Mouse (Mus musculus) hindbrain, embryonic 10.5 days (tissue): ENCODE measurements at regions not wholly inside any gene's neighbourhood (a gene's known extent, or its start where the extent isn't known, plus 50 kb on each side); places are given as distances from the start of the nearest gene placed in this dataset.
"Not testable (repeated sequence)": the region's sequence is repeated elsewhere in the genome, so short reads cannot be mapped to it uniquely, and the experiment has no call there.

Source experiments
- DNase-seq: peaks from one replicate; pipeline ENCODE4 v3.0.0-alpha.2; 2017; ENCODE audit warnings: low spot score
- H3K27ac ChIP-seq: fragments of 300-500 bp; sonication (generic); 2 replicates; pipeline ENCODE4 v1.5.1; 2016; ENCODE audit warnings: mild to moderate bottlenecking, moderate library complexity
- H3K27me3 ChIP-seq: fragments of 300-500 bp; sonication (generic); 2 replicates; pipeline ENCODE4 v1.6.1; 2016; ENCODE audit warnings: mild to moderate bottlenecking; ENCODE audit not compliant: poor library complexity, insufficient read depth, severe bottlenecking
- H3K36me3 ChIP-seq: fragments of 300-500 bp; sonication (generic); 2 replicates; pipeline ENCODE4 v1.6.1; 2016; ENCODE audit warnings: mild to moderate bottlenecking, moderate library complexity
- H3K4me1 ChIP-seq: fragments of 300-500 bp; sonication (generic); replicated peaks from 2 replicates; pipeline ENCODE4 v1.6.1; 2016; ENCODE audit warnings: mild to moderate bottlenecking
- H3K4me3 ChIP-seq: fragments of 300-500 bp; sonication (generic); 2 replicates; pipeline ENCODE4 v1.5.1; 2016; ENCODE audit warnings: mild to moderate bottlenecking, moderate library complexity
- H3K9me3 ChIP-seq: fragments of 300-500 bp; sonication (generic); 2 replicates; pipeline ENCODE4 v1.6.1; 2016; ENCODE audit warnings: mild to moderate bottlenecking, moderate library complexity
- WGBS: fragments of 180-500 bp; shearing (Covaris S2); methylation state at CpG from one replicate; pipeline ENCODE4 v1.1.7; 2016; 5-methylcytosine and 5-hydroxymethylcytosine counted together

- H3K4me3 ChIP-seq, H3K9me3 ChIP-seq, H3K27me3 ChIP-seq, H3K36me3 ChIP-seq, H3K4me1 ChIP-seq, H3K27ac ChIP-seq, DNase-seq: not testable (repeated sequence)
- WGBS, result no CpG with 5 or more reads among the region's 1 CpGs
Observed at GRCm38 (mm10) chr14:53356783-53357182, 861.2 kb upstream of the Olfr1507 start.

DNA sequence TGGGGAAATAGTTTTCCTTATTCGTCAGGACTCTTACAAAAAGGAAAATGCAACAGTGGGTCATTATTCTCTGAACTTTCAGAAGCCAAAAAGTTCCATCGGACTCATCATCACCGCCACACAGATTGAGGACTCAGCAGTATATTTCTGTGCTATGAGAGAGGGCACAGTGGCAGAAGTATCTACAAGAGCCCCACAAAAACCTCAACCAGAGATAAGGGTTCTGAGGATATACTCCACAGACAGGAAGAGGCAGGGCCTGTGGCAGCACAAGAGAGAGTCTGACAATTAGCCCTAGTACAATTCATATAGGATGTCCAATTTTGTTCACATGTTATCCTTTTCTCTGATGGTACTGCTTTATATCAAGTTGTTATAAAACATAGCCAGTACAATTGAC, 855.9 kb upstream of the Olfr1507 start:
- H3K4me1 ChIP-seq, H3K36me3 ChIP-seq, H3K27ac ChIP-seq, H3K4me3 ChIP-seq, H3K9me3 ChIP-seq, H3K27me3 ChIP-seq, DNase-seq: not testable (repeated sequence)
- WGBS, result 88% methylated on average over 3 of the region's 3 CpGs

DNA sequence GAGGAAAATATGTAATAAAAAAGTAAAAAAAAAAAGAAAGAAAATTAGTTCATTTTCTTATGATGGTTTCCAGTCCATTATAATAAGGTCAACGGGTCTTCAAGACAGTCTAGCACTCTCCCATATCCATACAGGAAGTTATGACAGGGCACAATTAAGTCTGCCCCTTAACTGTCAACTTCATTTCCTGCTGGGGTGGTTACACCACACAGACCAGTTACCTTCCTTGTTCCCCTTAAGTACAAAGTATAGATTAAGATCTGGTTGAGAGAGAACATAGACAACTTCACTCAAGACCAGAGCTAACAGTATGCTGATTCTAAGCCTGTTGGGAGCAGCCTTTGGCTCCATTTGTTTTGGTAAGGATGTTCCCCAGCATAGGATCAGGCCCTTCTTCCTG, 855.2 kb upstream of the Olfr1507 start:
- H3K4me3 ChIP-seq, H3K4me1 ChIP-seq, DNase-seq, H3K27ac ChIP-seq, H3K9me3 ChIP-seq, H3K27me3 ChIP-seq, H3K36me3 ChIP-seq: not testable (repeated sequence)
- 94% methylated on average over 1 of the region's 1 CpGs for WGBS

DNA sequence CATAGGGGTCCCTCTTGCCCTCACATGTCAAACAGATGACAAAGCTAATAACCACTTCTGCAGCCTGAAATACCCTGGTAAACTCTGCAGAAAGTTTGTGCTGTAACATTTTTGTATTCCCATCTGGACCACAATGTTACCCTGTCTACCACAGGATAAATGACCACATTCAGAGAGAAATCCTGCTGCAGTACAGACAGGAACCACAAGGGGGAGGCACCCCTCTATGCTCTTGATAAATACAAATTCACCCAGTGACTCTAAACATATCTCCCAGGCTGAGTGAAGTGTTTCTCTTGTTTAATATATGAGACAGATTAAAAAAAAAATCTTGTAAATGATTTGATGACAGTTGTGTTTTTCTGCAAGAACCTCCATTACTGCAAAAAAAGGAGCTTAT, 853.6 kb upstream of the Olfr1507 start:
- H3K9me3 ChIP-seq, H3K4me3 ChIP-seq, H3K4me1 ChIP-seq, H3K27me3 ChIP-seq, H3K27ac ChIP-seq, H3K36me3 ChIP-seq, DNase-seq: not testable (repeated sequence)

GRCm38 (mm10) chr14:53345568-53345967, 850.0 kb upstream of the Olfr1507 start:
- H3K4me3 ChIP-seq, H3K36me3 ChIP-seq, H3K4me1 ChIP-seq, H3K27ac ChIP-seq, H3K27me3 ChIP-seq, H3K9me3 ChIP-seq: not testable (repeated sequence)
- 43% methylated on average over 2 of the region's 2 CpGs for WGBS
- peak; percentile 2 for DNase-seq

GRCm38 (mm10) chr14:53343849-53344248, 848.3 kb upstream of the Olfr1507 start:
- WGBS, result 73% methylated on average over 5 of the region's 5 CpGs
- not testable (repeated sequence) for H3K9me3 ChIP-seq, H3K4me1 ChIP-seq, H3K4me3 ChIP-seq, DNase-seq, H3K36me3 ChIP-seq, H3K27ac ChIP-seq, H3K27me3 ChIP-seq

DNA sequence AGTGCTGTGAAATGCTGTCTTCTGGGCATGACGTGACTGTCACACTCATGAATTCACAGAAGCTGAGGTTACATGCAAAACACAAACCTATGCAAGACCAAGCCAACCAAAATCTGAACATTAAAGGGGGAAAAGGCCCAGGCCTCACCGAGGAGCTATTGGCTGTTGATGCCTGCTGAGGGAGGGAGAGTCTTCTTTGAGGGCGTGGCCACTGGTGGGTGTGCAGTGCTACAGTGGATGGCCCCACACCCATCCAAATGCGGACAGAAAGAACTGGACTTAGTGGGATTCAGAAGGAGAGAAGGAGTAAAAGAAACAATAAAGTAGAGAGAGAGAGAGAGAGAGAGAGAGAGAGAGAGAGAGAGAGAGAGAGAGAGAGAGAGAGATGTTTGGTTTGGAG, 843.6 kb upstream of the Olfr1507 start:
- not testable (repeated sequence) for H3K9me3 ChIP-seq, H3K4me1 ChIP-seq, H3K27me3 ChIP-seq, H3K27ac ChIP-seq, H3K4me3 ChIP-seq, DNase-seq, H3K36me3 ChIP-seq
- 62% methylated on average over 1 of the region's 4 CpGs for WGBS

GRCm38 (mm10) chr14:53337446-53337845, 841.9 kb upstream of the Olfr1507 start:
- H3K27me3 ChIP-seq, H3K4me3 ChIP-seq, H3K4me1 ChIP-seq, DNase-seq, H3K9me3 ChIP-seq, H3K27ac ChIP-seq, H3K36me3 ChIP-seq: not testable (repeated sequence)
- WGBS, result 69% methylated on average over 5 of the region's 8 CpGs

GRCm38 (mm10) chr14:53336705-53337104, 841.2 kb upstream of the Olfr1507 start:
- H3K9me3 ChIP-seq, H3K27ac ChIP-seq, H3K36me3 ChIP-seq, H3K27me3 ChIP-seq, H3K4me1 ChIP-seq, H3K4me3 ChIP-seq, DNase-seq: not testable (repeated sequence)
- 9% methylated on average over 1 of the region's 2 CpGs for WGBS

DNA sequence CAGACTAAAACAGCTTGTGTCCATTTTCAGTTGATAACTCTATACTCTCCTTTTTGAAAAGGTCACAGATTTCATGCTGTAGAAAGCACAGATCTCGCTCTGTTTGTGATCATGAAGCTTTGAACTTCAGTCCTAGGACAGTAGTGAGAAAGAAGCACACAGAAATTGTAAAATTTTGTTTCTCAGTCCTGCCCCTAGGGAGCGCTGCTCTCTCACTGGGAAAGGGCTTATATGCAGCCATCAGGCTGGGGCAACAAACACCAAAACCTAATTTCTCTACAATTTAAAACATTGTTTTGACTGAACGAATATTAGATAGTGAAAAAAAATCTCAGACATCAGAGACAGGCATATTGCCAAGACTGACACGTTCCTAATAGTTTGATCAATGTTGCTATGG, 838.9 kb upstream of the Olfr1507 start:
- H3K27ac ChIP-seq, H3K4me3 ChIP-seq, H3K4me1 ChIP-seq, H3K27me3 ChIP-seq, H3K9me3 ChIP-seq, DNase-seq, H3K36me3 ChIP-seq: not testable (repeated sequence)
- WGBS, result no CpG with 5 or more reads among the region's 4 CpGs

GRCm38 (mm10) chr14:53331153-53331552, 835.6 kb upstream of the Olfr1507 start:
- not testable (repeated sequence) for H3K4me1 ChIP-seq, H3K36me3 ChIP-seq, DNase-seq, H3K9me3 ChIP-seq, H3K4me3 ChIP-seq, H3K27me3 ChIP-seq, H3K27ac ChIP-seq

GRCm38 (mm10) chr14:53324367-53324766, 828.8 kb upstream of the Olfr1507 start:
- not testable (repeated sequence) for H3K27me3 ChIP-seq, H3K4me3 ChIP-seq, DNase-seq, H3K9me3 ChIP-seq, H3K4me1 ChIP-seq, H3K36me3 ChIP-seq, H3K27ac ChIP-seq
- no CpG with 5 or more reads among the region's 7 CpGs for WGBS

DNA sequence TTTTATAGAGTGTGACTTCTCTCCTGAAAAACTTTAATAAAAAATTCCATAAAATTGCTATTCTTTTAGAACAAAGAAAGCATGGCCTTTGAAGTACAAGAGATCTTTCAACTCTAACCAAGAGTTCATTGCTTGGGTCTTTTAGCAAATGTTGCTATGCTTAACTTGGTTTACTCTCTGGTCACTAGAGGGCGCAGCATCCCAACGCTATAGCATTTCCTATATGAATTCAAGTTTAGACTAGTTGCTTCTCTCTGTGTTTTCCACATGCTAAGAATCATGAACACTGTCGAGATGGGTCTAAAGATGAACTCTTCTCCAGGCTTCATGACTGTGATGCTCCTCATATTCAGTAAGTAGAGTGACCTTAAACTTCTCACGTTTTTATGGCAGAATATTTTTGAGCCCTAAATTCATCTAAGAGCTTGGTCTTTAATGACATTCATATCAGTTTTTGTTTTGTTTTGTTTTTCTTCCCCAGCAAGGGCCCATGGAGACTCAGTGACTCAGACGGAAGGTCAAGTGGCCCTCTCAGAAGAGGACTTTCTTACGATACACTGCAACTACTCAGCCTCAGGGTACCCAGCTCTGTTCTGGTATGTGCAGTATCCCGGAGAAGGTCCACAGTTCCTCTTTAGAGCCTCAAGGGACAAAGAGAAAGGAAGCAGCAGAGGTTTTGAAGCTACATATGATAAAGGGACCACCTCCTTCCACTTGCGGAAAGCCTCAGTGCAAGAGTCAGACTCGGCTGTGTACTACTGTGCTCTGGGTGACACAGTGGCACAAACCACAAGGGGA, 823.2 kb upstream of the Olfr1507 start:
- not testable (repeated sequence) for DNase-seq, H3K27ac ChIP-seq, H3K27me3 ChIP-seq, H3K4me3 ChIP-seq, H3K9me3 ChIP-seq, H3K36me3 ChIP-seq, H3K4me1 ChIP-seq
- WGBS, result no CpG with 5 or more reads among the region's 9 CpGs

GRCm38 (mm10) chr14:53312490-53312889, 816.9 kb upstream of the Olfr1507 start:
- not testable (repeated sequence) for H3K4me1 ChIP-seq

More at GRCm38 (mm10) chr14:53312490-53312889, 816.9 kb upstream of the Olfr1507 start:
- H3K4me3 ChIP-seq, DNase-seq, H3K27ac ChIP-seq, H3K27me3 ChIP-seq, H3K9me3 ChIP-seq, H3K36me3 ChIP-seq: not testable (repeated sequence)
- 39% methylated on average over 1 of the region's 1 CpGs for WGBS
